Mouse (Mus musculus) neural tube, embryonic 14.5 days (tissue): ENCODE data around the gene Fus. TPM values are rescaled to one million over a fixed set of nuclear protein-coding genes. Genes with fewer than 3 reads are reported as not detected.
"Not testable (repeated sequence)": the region's sequence is repeated elsewhere in the genome, so short reads cannot be mapped to it uniquely, and the experiment has no call there.

Experiments used
- ATAC-seq: fragments of 200-750 bp; cut with Nextera tagmentation; 2 replicates; pipeline ENCODE4 v1.8.0; 2017; ENCODE audit warnings: low read depth, mild to moderate bottlenecking, moderate TSS enrichment, moderate library complexity
- H3K27ac ChIP-seq: fragments of 300-500 bp; sonication (generic); 2 replicates; pipeline ENCODE4 v1.5.1; 2014; ENCODE audit warnings: low read depth, mild to moderate bottlenecking, control low read depth, low read length, moderate library complexity, mixed read lengths
- H3K27me3 ChIP-seq: fragments of 300-500 bp; sonication (generic); 2 replicates; pipeline ENCODE4 v1.6.1; 2014; ENCODE audit warnings: low read length; ENCODE audit not compliant: control insufficient read depth, insufficient read depth
- H3K36me3 ChIP-seq: fragments of 300-500 bp; sonication (generic); 2 replicates; pipeline ENCODE4 v1.6.1; 2014; ENCODE audit warnings: low read length, mixed read lengths; ENCODE audit not compliant: control insufficient read depth, insufficient read depth
- H3K4me1 ChIP-seq: fragments of 300-500 bp; sonication (generic); 2 replicates; pipeline ENCODE4 v1.6.1; 2014; ENCODE audit warnings: low read length; ENCODE audit not compliant: control insufficient read depth, insufficient read depth
- H3K4me2 ChIP-seq: fragments of 300-500 bp; sonication (generic); 2 replicates; pipeline ENCODE4 v1.6.1; 2014; ENCODE audit warnings: mild to moderate bottlenecking, low read depth, low read length, control low read depth
- H3K4me3 ChIP-seq: fragments of 300-500 bp; sonication (generic); 2 replicates; pipeline ENCODE4 v1.5.1; 2014; ENCODE audit warnings: low read depth, low read length, control low read depth, mixed read lengths
- H3K9ac ChIP-seq: fragments of 300-500 bp; sonication (generic); replicated peaks from 2 replicates; pipeline ENCODE4 v1.6.1; 2014; ENCODE audit warnings: low read depth, mild to moderate bottlenecking, control low read depth, low read length, mixed read lengths
- H3K9me3 ChIP-seq: fragments of 300-500 bp; sonication (generic); 2 replicates; pipeline ENCODE4 v1.6.1; 2016; ENCODE audit warnings: low read length; ENCODE audit not compliant: control insufficient read depth
- WGBS: fragments of 180-500 bp; shearing (Covaris S2); extraction: QIAGEN DNeasy Blood & Tissue Kit; methylation state at CpG from one replicate; pipeline ENCODE4 v1.1.7; 2014; 5-methylcytosine and 5-hydroxymethylcytosine counted together
- polyA plus RNA-seq: library from polyadenylated mRNA; unstranded; fragments of >200 nt; fragmentation: Nextera tagmentation; extraction: Ambion mirVana; gene quantifications from 2 replicates; pipeline ENCODE4 v1.2.1, GENCODE M21; 2014

The Fus gene
- polyA plus RNA-seq, 1 experiment from 2014 or later, result 52.2 TPM

- H3K4me2 ChIP-seq, result 0 out of 2 replicates have a peak overlapping the region, but pooled peaks have one; percentile 8
- no peak overlapping the region for H3K4me3 ChIP-seq
- no peak overlapping the region for H3K27ac ChIP-seq
- WGBS, result 50% methylated on average over 40 of the region's 40 CpGs
- H3K27me3 ChIP-seq, result no peaks in the 10 kb centered on the region
- H3K4me1 ChIP-seq, result no peaks in the 10 kb centered on the region
- no peak overlapping the region for H3K9ac ChIP-seq
- ATAC-seq, result no peak
- H3K36me3 ChIP-seq, result no peaks in the 10 kb centered on the region
- no peaks in the 10 kb centered on the region for H3K9me3 ChIP-seq
These were observed 42.6 kb downstream of the Fus start for GRCm38 (mm10) chr7:128009715-128010340.

- Histone ChIP-seq H3K9me3 (no peaks in the 10 kb centered on the region), H3K27me3 (no peaks in the 10 kb centered on the region), H3K36me3 (no peaks in the 10 kb centered on the region), H3K4me1 (no peaks in the 10 kb centered on the region), H3K4me2 (no peak overlapping the region), H3K9ac (no peak overlapping the region), H3K27ac (no peak overlapping the region), H3K4me3 (no peak overlapping the region)
- ATAC-seq, result no peak
- WGBS, result 64% methylated on average over 13 of the region's 13 CpGs
These were observed 45.0 kb downstream of the Fus start for GRCm38 (mm10) chr7:128012136-128012780.

- no peaks in the 10 kb centered on the region for H3K27me3 ChIP-seq
- no peak overlapping the region for H3K4me2 ChIP-seq
- no peak for ATAC-seq
- 93% methylated on average over 13 of the region's 13 CpGs for WGBS
- no peak overlapping the region for H3K4me3 ChIP-seq
- no peaks in the 10 kb centered on the region for H3K4me1 ChIP-seq
- no peaks in the 10 kb centered on the region for H3K36me3 ChIP-seq
- H3K9ac ChIP-seq, result no peak overlapping the region
- no peaks in the 10 kb centered on the region for H3K9me3 ChIP-seq
- H3K27ac ChIP-seq, result no peak overlapping the region
These were observed 45.9 kb downstream of the Fus start for GRCm38 (mm10) chr7:128013116-128013515.

- H3K4me2 ChIP-seq, H3K4me1 ChIP-seq, ATAC-seq, H3K27ac ChIP-seq, H3K36me3 ChIP-seq, H3K9me3 ChIP-seq, H3K27me3 ChIP-seq, H3K9ac ChIP-seq, H3K4me3 ChIP-seq: not testable (repeated sequence)
- 83% methylated on average over 5 of the region's 5 CpGs for WGBS
These were observed 48.9 kb downstream of the Fus start for GRCm38 (mm10) chr7:128016134-128016533.

- ATAC-seq, result no peak
- 88% methylated on average over 6 of the region's 6 CpGs for WGBS
These were observed 49.4 kb downstream of the Fus start for GRCm38 (mm10) chr7:128016650-128017049.

GRCm38 (mm10) chr7:128018275-128018674 is 51.0 kb downstream of the Fus start:
- Histone ChIP-seq H3K9ac (no peak overlapping the region), H3K36me3 (no peaks in the 10 kb centered on the region), H3K9me3 (no peaks in the 10 kb centered on the region), H3K4me2 (no peak overlapping the region), H3K27me3 (no peaks in the 10 kb centered on the region), H3K27ac (no peak overlapping the region), H3K4me1 (no peaks in the 10 kb centered on the region), H3K4me3 (no peak overlapping the region)
- 96% methylated on average over 3 of the region's 3 CpGs for WGBS
- no peak for ATAC-seq

More at GRCm38 (mm10) chr7:128016650-128017049, 49.4 kb downstream of the Fus start:
- Histone ChIP-seq H3K4me3 (no peak overlapping the region), H3K9me3 (no peaks in the 10 kb centered on the region), H3K27ac (no peak overlapping the region), H3K27me3 (no peaks in the 10 kb centered on the region), H3K36me3 (no peaks in the 10 kb centered on the region), H3K9ac (no peak overlapping the region), H3K4me2 (no peak overlapping the region), H3K4me1 (no peaks in the 10 kb centered on the region)

- no peak for ATAC-seq
- Histone ChIP-seq H3K36me3 (no peaks in the 10 kb centered on the region), H3K4me2 (no peak overlapping the region), H3K9ac (no peak overlapping the region), H3K4me1 (no peaks in the 10 kb centered on the region), H3K27ac (no peak overlapping the region), H3K27me3 (no peaks in the 10 kb centered on the region), H3K4me3 (no peak overlapping the region), H3K9me3 (no peaks in the 10 kb centered on the region)
- WGBS, result 92% methylated on average over 2 of the region's 2 CpGs
These were observed 51.9 kb downstream of the Fus start for GRCm38 (mm10) chr7:128019187-128019586.

- Histone ChIP-seq H3K4me3 (no peak overlapping the region), H3K4me2 (no peak overlapping the region), H3K9me3 (no peaks in the 10 kb centered on the region), H3K27me3 (no peaks in the 10 kb centered on the region), H3K4me1 (no peaks in the 10 kb centered on the region), H3K27ac (no peak overlapping the region), H3K36me3 (no peaks in the 10 kb centered on the region), H3K9ac (no peak overlapping the region)
- WGBS, result 68% methylated on average over 8 of the region's 8 CpGs
- no peak for ATAC-seq
These were observed 55.7 kb downstream of the Fus start for GRCm38 (mm10) chr7:128022974-128023373.

GRCm38 (mm10) chr7:128023565-128023964 is 56.3 kb downstream of the Fus start:
- no peak overlapping the region for H3K4me2 ChIP-seq
- no peaks in the 10 kb centered on the region for H3K36me3 ChIP-seq
- no peak for ATAC-seq
- H3K4me3 ChIP-seq, result no peak overlapping the region
- H3K9ac ChIP-seq, result no peak overlapping the region
- 94% methylated on average over 4 of the region's 4 CpGs for WGBS
- H3K27ac ChIP-seq, result no peak overlapping the region
- no peaks in the 10 kb centered on the region for H3K27me3 ChIP-seq
- H3K4me1 ChIP-seq, result no peaks in the 10 kb centered on the region
- no peaks in the 10 kb centered on the region for H3K9me3 ChIP-seq
